Mouse (Mus musculus) left cerebral cortex, adult 6 months (tissue): Measurements from ENCODE around the gene Zfp979. TPM values are rescaled to one million over a fixed set of nuclear protein-coding genes. Genes with fewer than 3 reads are reported as not detected.

Experiments
- long read RNA-seq, 2 experiments: library from polyadenylated mRNA; unstranded; transcript quantifications; one replicate each; pipeline ENCODE4 v2.0.0; 2019 to 2020
- polyA plus RNA-seq: library from polyadenylated mRNA; unstranded; fragments of <200 nt; fragmentation: Nextera tagmentation; gene quantifications from 2 replicates; pipeline ENCODE4 v1.2.3, GENCODE M21; 2021

The Zfp979 gene
- 0.27 and 0.41 TPM in 2 replicates for polyA plus RNA-seq
- long read RNA-seq, experiment 1, partial matches to known transcripts = 9 of 9 reads
- long read RNA-seq, experiment 1, other reads (novel, unspliced or antisense) = 0 of 9 reads
- long read RNA-seq, experiment 2 = 0 reads

DNA sequence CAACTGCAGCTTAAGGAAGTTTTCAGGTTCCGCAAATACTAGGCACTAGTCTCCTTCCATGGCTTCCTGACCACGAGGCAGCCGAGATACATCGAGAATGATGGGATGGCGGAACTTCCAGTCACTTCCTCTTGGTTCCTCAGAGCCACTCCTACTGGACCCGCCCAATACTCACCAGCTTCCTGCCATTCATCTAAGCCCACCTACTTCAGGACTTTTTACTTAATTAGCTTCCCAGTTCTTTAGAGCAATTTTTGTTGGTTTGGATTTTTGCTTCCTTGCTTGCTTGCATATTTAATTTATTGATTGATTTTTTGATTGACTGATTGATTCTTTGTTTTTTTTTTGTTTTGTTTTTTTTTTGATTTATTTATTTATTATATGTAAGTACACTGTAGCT is at the start of gene Zfp979:
Zfp979 (minus strand) TSS at position 101 of the 400 bp plus-strand sequence.

Other genes starting within 250 kb of the Zfp979 start
- 1.1 and 1.3 TPM in 2 replicates for gene Zfp982, start 150.1 kb downstream of the Zfp979 start, polyA plus RNA-seq
- not detected in 2 replicates for gene Gm16503, start 102.3 kb downstream of the Zfp979 start, polyA plus RNA-seq
- not detected in 2 replicates for gene Zfp985, start 89.2 kb downstream of the Zfp979 start, polyA plus RNA-seq
- not detected in 2 replicates for gene Zfp534, start 60.0 kb upstream of the Zfp979 start, polyA plus RNA-seq
- gene Zfp984, start 167.3 kb upstream of the Zfp979 start, polyA plus RNA-seq = 1.6 and 1.9 TPM in 2 replicates
- gene Zfp933, start 205.9 kb upstream of the Zfp979 start, polyA plus RNA-seq = 1.9 and 2.6 TPM in 2 replicates
- gene Miip, start 226.3 kb upstream of the Zfp979 start, polyA plus RNA-seq = 7.3 and 7.7 TPM in 2 replicates
- gene Fv1, start 226.5 kb upstream of the Zfp979 start, polyA plus RNA-seq = 1.9 and 3.0 TPM in 2 replicates